Mouse (Mus musculus) frontal cortex, postnatal 36 days (tissue): ENCODE data around the gene Plb1.

Source experiments
- DNase-seq, 2 experiments: peaks; one replicate each; pipeline ENCODE4 v3.0.0; 2022; ENCODE audit warnings: low spot score in 2 of 2

Plb1 gene

DNA sequence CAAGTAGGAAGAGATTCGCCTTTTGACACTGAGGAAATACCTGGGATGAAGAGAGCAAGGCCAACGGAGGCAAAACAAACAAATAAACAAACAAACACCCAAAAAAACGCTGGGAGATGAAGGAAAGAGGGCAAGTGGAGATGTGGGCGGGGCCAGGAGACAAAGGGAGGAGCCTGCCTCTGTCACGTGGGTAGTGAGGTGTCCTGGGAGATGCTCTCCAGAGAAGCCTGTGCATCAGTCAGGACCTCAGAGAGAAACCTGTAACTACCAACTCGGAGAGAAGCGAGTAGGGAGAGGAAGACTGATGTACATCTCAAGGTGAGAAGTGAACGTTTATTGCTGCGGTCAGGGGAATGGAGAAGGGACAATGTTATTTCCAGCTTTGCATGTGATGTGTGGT lies at the start of gene Plb1:
Gene Plb1 (plus strand): TSS at position 235 of the 400 bp plus-strand sequence.
- DNase-seq = no peak

DNA sequence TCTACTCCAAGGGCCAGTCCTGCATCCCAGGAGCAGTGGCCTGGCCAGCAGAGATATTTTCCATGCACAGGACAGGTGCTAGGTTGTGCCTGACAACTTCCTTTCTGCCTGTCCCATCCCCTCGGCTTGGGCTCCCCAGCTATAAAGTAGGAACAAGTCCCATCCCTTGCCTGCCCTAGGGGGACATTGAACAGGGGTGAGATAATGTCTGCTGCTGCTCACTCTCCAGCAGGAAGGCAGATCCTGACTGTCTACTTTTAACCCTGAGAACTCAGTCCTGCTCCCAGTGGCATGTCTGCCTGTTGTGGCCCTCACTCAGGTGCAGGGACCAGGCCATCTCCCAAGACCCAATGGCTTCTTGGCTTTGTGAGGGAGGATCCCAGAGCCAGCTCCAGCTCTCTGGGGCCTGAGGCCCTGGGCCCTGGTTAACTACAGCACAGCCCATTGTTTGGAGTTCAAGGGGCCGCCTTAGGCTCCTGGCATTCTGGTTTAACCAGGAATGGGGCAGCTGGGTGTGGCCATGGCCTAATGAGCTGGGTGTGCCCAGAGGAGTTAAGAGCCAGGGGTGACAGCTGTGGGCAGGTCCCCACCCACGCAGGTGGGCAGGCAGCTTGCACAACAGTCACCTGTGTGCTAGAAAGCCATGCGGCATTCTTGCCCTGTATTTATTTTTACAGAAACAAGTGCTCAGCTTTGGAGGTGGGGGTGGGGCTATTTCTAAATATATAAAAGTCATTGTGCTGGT lies 49.5 kb upstream of the Plb1 start:
- no peak for DNase-seq

DNA sequence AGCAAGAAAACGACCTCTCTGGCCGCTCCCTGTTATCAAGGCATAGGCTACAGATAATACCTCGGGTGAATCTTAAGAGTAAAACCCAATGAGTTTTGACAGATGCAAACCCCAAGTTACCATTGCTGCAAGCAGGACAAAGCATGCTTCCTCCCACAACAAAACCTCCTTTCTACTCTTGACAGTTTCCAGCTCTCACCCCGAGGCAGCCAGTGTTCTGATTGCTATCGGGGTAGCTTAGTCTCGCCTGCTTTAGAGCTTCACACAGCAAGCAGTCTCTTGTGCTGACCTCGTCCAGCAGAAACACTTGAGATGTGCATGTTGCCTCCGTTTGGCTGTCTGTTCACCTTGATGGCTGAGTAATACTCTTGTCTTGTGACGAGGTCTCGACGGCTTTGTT lies 44.8 kb upstream of the Plb1 start:
- no peak for DNase-seq

DNA sequence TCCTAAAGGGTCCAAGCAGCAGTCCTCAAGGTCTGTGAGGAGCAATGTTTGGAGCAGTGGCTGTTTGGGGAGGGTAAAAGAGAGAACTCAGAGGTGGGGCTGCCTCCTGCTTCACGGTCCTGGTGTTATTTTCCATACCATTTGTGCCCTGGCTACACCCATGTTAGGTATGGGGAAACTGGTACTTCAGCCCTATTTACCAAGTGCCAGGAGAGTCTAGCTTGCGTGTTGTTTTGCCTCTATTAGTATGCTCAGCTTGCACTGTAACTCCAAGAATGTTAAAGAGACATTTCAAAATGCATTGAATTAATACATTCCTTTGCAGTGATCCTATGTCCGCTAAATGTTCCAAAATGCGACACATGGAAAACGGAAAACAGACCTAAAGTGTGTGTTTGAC lies 41.2 kb upstream of the Plb1 start:
- no peak for DNase-seq

DNA sequence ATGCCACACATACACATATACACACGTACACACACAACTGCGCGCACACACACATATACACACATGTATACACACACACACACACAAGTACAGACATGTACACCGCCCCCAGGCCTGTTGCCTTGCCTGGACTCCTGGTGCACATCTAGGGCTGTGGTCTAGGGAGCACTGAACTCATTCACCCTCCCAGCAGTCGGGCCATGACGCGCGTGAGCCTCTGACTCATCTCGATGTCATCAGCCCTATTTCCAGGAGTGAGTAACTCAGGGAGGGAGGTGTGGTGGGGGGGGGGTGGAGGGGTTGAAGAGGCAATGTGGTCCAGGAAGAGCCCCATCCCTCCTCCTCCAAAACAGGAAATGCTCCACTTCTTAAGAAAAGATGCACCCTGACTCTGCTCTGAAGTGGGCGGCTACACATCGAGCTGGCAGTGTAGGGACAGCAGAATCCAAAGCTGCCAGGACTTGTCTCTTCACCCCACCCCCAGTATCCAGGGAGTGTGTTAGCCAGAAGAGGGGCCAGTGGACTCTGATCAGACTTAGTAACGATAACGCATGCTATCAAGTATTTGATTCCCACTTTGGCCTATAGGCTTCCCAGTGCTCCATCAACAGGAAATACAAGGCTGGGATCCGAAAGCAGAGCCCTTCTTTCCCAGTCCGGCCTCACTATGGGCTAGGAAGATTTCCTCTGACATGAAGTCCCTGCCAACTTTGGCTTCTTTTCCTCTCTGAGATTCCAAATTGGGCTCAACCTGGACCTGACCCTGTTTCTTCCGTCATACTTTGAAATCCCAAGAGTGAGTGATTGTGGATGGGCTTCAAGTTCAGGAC lies 40.3 kb upstream of the Plb1 start:
- no peak for DNase-seq

DNA sequence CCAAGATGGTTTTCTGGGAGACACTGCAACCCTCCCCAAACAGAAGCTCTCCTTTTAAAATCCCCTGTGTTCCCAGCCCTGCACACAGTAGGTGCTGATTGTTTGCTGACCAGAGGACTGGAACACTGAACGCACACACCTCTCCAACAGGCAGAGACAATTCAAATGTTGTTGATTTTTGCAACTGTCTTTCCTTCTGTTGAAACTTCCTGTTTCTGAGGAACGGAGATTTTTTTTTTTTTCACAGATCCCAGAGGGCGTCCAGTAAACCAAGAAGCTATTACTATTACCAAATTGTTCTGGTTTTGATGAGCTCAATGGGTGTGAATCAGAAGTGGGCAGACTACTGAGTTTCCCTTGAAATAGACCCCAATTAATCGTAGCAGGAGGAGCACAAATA lies 38.3 kb upstream of the Plb1 start:
- no peak for DNase-seq

DNA sequence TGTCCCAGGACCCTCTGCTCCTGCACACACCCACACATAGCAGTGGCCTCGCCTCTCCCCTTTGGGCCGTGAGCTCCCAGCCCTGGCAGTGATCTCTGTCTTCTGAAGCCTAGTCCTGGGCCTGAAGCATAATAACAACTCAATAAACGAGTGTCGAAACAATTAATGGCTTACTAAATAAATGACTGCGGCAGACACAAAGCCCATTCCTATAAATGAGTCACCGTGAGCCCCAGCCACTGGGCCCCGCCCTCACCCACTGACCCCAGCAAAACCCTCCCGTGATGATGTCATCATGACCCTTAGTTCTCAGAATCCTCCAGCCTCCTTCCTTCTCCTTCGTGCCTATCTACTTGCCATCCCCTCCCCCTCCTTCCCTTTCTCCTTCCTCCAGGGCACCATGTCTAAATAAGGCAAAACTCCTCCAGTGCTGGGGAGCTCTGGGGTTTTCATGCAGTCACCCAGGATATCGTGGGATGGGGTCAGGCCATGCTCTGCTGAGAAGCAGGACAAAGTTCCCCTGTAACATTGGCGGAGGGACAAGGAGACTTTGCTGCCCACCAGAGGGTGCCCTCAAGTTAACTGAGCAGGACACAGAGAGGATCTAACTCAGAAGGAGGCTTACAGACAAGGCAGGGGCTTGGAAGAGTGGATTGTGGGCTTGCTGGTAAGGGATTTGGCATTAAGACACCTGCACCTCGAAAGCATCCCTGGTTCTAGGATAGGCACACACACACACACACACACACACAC lies 36.5 kb upstream of the Plb1 start:
- DNase-seq = no peak

DNA sequence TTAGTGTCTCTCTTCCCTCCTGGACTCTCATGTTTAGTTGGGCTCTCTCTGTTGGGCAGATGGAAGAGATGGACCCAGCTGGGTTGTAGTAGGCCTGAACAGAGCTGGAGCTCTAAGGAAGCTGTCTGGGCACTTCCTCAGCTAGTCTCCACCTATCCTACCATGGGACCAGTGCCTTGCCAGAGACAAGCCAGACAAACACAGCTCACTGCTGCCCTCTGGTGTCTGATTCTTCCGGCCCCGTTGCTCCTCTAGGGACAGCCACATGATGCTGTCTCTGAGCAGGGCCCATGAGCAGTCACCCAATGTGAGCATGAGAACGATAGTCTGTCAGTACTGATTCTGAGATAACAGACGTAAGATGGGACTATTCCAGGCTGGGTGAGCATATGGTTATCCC lies 34.8 kb upstream of the Plb1 start:
- DNase-seq = peak; percentile 87 to 94

DNA sequence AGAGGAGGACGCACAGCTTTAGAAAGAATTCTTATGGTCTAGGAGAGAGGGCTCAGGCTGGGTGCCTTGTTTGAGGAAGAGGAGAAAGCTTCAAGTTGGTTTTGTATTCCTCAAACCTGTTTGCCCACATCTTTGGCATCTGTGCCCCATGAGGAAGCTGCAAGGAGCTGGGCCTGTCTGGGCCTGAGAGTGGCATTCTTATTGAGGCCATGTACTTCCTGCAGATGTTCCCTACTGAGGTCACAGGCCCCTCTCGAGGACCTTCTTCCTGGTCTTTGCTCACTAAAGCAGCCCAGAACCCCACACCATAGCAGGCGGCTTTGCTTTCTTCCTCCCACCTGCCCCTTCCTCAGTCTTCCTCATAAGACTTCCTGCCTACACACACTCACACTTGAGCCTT lies 33.4 kb upstream of the Plb1 start:
- no peak for DNase-seq

DNA sequence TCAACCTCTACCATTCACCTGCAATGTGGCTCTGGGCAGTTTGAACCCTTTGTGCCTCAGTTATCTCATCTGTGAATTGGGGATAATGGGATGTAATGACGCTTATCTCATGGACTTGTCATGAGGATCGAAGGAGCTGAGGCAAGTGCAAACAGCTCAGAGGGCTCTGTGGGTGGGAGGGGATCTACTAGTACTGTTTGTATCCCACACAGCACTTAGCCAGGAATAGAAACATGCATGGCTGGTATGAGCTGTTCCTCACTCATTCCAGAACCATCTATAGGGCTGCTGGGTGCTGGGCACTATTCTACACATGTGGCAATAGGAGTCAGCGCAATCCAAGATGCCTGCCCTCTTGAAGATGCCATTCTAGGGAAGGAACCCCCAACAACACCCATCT lies 32.9 kb upstream of the Plb1 start:
- peak; percentile 9 to 15 for DNase-seq

DNA sequence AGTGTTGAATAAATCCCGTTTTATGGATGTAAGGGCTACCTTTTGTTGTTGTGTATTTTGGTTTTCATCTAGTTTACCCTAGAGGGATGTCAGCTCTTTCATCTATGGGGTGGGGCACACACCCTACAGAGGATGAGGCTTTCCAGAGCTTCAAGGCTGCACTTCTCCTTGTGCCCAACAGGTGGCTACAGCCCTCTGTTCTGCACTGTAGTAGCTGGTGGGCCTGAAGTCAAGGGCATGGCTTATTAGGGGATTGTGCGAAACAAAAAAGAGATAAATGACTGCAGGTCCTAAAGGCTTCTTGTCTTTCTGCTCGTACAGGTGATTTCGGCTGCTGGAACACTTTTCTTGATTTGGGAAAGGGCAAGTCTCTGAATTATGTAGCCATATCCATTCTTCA lies 27.9 kb upstream of the Plb1 start:
- DNase-seq = no peak

DNA sequence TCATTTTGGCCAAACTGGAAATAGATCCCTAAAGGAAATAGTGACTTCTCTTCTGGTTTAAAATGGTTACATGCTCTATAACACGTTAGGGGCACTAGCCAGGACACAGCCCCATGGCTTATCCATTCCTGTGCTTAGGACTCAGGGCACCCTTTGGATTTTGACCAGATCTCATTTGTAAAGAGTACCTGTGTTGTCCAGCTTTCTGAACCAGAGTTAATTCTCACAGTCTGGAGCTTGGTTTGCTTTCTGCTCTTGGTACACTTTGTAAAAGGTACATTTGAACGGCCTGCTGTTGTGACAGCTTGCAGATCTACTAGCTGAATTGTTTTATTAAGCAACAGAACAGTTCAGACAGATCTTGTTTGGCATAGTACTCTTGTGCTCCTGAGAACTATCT lies 25.8 kb upstream of the Plb1 start:
- no peak for DNase-seq

DNA sequence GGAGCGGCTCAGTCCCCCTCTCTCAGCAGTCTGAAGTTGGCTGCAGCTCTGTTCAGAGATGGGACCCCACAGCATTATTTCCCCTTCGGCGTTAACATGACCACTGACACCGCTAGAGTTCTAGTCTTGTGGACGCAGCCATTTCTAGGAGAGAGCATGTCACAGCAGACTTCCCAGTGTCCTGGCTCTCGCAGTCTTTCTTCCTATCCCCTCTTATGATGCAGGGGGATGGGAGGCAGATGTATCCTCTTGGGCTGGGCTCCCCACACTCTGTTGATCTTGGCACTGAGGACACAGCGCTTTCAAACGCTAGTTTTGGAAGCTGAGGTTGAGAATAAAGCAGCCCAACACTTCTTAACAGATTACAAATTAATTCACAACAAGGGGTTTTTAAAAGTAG lies 24.0 kb upstream of the Plb1 start:
- DNase-seq = no peak

DNA sequence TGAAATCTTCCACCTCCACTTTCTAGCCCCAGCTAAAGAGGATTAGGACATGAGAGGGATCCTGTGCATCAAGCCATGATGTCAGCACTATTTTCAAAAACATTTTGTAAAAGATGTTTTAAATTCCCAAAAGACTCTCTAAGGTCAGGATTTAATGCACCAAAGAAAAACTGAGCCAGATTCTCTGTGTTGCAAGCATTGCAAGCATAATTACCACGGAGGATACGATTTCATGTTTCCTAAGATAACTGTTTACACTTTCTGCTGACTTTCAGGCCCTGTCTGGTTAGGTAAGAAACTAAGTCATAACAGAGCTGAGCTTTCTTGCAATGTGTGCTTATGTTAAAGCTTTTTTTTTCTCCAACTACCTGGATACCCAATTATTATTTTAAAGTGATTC lies 21.5 kb upstream of the Plb1 start:
- no peak for DNase-seq

DNA sequence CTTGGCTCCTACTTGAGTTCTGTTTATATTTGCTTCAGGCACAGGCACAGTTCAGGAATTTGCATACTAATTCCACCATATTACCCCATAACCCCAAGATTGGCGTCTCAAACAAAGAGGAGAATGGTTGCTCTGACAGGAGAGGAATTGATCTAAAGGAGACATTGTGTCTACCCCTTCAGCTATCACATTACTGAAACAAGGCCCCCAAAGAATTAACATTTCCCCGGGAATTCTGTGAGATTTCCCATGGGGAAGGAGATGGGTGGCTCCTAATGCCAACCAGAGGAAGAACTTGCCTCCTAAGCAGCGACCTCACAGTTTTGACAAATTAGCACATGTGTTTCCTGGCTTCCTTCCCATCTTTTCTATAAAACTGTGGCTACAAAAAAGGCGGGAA lies 18.8 kb upstream of the Plb1 start:
- no peak for DNase-seq

DNA sequence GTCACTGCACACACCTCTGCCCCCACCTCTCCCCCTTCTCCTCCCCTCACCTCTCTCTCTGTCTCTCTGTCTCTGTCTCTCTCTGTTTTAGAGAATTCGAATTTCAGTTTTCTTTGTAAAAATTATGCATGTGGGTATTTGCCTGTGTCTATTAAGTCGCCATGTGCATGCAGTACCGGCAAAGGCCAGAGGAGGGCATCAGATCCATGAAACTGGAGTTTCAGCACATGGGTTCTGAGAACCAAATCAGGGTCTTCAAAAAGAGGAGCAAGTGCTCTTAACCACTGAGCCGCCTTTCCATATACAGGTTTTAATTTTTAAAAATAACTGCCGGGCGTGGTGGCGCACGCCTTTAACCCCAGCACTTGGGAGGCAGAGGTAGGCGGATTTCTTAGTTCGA lies 17.0 kb upstream of the Plb1 start:
- peak in 1 of 2 experiments; percentile 11 for DNase-seq

DNA sequence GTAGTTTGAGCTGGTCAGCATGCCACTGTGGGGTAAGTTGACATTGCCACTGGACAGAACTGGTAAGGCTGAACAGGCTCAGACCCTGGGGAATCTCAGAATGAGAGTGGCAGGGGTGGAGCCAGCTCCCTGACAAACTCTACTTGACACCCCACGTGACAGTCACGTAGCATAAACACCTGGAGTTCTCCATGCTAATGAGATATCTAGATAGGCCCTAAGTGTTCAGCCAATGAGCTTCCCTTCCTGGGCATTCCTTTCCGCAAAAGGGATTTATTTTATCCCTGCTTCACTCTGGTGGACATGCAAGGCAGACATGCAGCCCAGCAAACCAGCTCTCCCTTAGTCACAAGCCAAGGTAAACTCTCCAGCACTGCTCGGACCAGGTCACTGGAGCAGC lies 16.0 kb upstream of the Plb1 start:
- DNase-seq = no peak

DNA sequence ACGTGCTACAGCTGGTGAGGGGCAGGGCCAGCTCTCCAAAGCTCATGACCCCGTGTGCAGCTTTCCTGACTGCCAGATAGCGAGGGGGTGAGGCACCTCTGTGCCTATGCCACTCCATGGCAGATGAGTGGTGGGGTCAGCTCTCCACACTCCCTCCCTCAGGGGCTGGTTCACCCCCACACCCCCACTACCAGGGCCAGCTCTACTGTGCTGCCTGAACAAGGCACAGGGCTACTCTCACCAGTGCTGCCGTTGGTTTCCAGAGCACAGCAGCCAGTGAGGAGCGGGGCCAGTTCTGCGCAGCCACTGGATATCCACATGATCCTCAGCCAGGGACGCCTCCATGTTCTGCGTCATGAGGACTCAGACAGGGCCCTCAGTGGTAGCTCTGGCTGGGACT lies 15.0 kb upstream of the Plb1 start:
- DNase-seq = no peak

DNA sequence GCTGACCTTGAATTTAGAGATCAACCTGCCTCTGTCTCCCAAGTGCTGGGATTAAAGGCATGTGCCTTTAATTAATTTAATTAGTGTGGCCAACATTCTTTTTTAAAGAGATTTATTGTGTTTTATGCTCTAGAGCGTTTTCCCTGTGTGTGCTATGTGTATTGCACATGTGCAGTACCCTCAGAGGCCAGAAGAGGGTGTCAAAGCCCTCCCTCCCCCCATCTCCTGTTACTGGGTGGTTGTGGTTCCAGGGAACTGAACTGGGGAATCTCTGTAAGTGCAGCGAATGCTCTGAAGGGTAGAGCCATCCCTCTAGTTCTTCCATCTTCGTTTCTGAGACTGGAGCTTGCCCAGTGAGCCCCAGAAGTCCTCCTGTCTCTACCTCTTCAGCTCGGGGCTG lies 2.1 kb upstream of the Plb1 start:
- no peak for DNase-seq

DNA sequence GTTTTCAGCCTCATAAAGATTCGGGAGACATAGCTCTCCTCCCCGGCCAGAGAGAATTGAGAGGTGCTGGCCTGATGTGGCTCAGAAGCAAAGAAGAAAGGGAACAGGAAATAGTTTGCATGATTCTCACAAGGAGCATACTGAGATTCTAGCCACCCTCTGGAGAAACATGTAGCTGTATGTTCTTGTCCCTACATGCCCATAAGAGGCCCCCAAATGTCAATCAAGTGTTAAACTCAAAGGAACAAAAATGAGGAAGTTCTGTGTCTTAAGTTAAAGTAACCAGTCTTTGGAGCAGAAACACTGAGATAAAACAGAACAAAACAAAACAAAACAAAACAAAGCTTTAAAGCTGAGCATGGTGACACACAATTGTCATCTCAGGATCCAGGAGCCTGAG lies 6.8 kb downstream of the Plb1 start:
- DNase-seq = no peak

DNA sequence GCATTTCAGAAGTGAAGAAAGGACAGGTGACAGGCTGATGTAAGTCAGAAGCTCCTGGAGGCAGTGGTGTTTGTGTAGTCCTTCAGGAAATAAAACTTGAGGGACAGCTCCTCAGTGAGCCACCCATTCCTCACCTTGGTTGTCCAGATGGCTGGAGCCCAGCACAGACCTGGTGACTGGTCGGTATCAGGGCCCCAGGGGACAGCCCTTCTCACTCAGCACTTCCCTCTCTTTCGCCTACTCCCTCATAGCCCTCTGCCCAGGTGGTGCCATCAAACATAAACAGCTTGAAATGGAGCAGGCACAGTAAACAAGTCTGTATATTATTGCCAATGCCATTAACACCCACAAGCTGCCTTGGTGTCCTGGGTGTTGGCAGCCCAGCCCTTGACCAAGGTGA lies 8.2 kb downstream of the Plb1 start:
- no peak for DNase-seq

DNA sequence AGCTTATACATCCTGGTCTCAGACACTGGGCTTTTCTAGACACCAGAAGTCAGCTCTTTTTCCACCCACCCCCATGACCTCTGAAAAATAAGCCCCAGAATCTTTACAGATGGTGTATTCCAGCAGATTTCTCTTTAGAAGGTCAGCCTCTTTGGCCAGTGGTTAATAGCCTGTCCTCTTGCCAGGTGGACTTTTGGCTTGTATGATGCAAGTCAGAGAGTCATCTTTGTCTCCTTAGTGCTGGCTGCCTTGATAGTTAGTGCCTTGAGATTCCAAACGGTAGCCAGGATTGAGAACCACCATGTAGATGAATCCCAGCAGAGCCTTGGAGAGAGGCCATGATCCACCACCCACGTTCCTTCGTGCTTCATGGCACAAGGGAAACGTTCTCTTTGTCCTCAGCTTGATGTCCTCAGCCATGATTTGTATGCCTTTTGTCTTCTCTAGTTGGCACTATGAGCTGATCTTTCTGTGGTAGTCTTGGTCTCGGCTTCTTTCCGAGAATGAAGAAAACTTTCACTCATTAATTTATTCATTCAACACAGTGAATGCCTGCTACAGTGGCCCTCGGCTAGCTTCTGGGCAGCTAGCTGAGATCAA lies 10.9 kb downstream of the Plb1 start:
- no peak for DNase-seq
